Mouse (Mus musculus) embryonic stem cell, embryonic (primary cell): ENCODE data around the gene Gm49353.

Source experiments
- CTCF ChIA-PET, 4 experiments: fragments of 300-600 bp in 2 of 4; fragments of 350-600 bp in 2 of 4; sonication (Branson Sonifier 250); formaldehyde crosslinking; loops; one replicate each; lab custom pipeline; 2022; ENCODE audit warnings: inconsistent platforms in 2 of 4; lab: Charles Lee
- POLR2A ChIA-PET, 4 experiments: fragments of 300-600 bp in 2 of 4; fragments of 350-600 bp in 2 of 4; sonication (Branson Sonifier 250); formaldehyde crosslinking; loops; one replicate each; lab custom pipeline; 2022; ENCODE audit warnings: antibody characterized with exemption in 4 of 4, inconsistent platforms in 1 of 4; lab: Charles Lee

Gm49353 gene

DNA sequence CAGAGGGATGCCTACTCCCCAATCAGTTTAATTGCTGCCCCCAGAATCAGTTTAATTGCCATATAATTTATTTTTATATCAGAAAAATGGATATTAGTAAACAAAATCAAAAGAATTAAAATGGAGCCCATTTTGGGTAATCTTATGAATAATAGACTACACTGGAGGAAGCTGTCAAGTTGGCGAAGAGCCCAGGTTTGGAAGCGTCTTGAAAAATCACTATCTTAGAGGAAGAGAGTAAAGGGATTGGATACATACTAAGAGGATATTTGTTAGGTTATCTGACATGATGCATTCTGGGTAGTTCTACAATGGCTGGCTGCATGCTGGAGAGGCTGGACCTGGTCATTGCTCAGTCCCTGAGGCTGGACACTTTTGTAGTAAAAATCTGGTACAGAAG is 32.5 kb downstream of the Gm49353 start:
- POLR2A ChIA-PET, result no interaction called here
- CTCF ChIA-PET, result no interaction called here
